Mouse (Mus musculus) retina, postnatal 7 days (tissue): Measurements from ENCODE around the gene Kif11.

ENCODE experiments used
- DNase-seq: peaks from one replicate; pipeline ENCODE4 v3.0.0-alpha.2; 2012; ENCODE audit warnings: low read depth, low spot score

The Kif11 gene

DNA sequence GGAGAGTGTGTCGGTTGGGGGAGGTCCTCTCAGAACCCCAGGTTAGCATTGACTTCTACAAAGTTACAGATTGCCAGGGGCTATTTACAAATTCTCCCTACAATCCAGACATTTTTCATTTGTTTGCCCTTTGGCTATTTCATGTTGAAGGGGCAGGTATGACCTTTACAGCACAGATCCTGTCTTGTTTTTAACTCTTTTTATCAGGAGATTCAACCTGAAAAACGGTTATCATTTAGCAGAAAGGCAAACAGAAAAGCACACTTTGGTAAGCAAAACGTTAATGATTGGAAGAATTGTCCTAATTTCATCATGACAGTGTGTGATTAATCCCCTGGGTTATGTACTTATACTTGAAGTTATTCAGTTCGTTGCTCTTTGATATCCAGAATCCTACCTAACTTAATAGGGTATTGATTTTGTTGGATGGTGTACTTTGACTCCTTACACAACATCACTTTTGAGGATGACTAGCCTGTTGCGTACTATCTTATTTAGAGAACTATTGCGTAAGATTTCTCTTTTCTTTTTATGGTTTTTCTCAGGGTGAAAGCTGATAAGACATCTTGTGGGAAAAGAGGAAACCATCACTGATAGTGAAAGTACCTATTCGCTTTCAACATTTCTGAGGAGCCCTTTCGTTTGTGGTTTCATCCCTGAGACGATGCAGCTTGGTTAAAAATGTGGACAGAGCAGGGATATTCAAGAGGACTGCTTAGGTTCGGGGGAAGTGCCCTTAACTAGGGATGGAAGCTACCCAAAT lies 66.5 kb downstream of the Kif11 start:
- DNase-seq: no peak

DNA sequence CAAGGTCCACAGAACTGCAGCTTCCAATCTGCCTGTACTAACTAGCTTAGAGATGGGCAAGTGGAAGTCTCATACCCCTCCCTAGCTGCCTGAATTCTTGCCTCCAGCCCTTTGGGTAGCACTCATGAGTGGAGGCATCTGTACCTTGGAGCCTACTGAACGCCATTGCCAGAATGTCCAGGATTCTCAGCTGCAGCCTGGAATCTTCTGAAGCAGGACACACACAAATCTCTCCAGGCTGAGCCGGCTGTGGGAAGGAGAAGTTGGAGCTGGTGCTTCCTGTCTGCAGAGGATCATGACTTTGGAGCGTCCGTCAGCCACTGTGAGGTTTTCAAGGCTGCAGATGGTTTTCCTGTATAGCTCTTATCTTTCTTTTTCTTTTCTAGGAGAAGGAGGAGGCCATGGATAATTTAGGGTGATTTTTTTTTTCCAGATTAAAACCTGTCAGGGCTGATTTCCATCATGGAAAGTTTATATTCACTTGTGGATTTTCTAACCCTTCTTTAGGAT lies 67.5 kb downstream of the Kif11 start:
- DNase-seq: no peak

DNA sequence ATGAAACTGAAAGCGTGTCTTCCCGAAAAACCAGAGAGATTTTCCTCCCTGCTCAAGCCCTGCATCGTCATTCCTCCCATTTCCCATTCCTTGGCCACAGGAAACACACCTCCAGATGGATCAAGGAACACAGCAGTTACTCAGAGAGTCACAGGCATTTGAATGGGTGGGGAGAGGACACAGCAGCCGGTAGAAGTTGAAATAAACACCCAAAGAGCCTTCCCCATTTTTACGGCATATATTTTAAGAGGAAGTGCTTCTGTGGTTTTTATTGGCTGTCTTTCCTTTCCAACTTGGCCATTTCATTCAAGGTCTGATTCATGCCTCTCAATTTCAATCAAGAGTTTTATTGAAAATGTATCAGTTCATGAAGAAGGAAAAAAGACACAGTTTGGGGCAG lies 72.0 kb downstream of the Kif11 start:
- DNase-seq: no peak

DNA sequence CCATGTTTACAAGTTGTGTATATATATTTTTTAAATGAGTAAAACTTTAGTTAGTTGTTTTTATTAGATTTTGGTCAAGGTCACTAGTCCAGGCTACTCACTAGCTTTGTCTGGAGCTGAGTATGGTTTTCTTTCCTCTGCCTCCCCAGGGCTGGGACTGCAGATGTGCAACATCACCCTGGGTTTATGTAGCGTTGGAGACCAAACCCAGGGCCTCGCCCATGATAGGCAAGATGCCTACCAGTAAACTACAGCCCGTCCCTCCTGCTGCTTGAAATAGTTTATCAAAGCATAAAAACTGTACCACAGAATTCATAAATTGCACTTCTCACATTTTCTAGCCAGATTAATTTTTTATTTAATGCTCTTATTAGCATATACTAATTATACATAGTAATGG lies 73.0 kb downstream of the Kif11 start:
- DNase-seq: no peak

DNA sequence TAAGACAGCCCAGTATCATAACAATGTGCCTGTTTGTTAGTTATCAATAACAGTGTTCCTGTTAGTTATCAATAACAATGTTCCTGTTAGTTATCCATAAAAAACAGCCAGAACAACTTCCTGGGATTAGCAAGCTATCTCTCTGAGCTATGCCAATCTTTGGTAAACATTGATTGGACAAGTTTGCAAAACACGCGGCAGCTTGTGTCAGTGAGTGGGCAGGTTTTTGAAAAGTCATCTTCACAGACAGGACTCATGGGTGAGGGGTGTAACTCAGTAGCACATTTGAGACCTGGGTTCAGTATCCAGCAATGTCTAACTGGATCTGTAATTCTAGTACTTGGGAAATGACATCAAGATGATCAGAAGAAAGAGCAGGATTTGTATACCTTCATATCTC lies 79.3 kb downstream of the Kif11 start:
- DNase-seq: no peak

DNA sequence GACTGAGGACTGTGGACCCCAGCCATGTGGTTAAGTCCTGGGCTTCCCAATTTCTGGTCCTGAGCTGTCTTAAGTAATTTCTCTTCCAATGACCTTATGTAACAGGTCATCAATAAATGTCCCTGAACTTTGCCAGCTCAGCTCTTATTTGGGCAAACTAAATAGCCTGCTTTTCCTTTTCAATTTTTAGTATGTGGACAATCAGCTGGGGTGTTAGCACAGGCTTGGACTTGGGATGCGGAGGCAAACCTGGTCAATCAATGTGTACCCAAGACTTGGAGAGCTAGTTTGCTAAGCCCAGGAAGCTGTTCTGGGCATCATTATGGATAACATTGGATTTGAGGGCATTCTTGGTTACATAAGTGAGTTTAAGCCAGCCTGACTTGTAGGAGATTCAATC lies 79.8 kb downstream of the Kif11 start:
- DNase-seq: no peak

DNA sequence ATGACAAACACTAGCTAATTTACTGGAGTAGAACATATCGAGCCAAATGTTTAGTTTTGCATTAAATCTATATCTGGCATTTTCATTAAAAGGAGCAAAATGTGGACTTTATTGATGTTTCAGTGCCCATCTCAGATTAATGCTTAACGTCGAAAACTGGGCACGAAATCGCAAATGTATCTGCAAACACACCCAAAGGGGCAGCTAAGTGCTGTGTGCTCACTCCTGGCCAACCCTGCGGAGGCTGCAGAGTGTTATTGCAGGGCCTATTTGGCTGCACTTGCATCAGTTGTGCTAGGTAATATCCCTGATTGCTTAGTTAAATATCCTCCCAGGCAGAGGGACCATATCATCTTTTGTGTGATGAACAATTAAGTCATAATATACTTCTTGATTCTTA lies 81.8 kb downstream of the Kif11 start:
- DNase-seq: no peak

DNA sequence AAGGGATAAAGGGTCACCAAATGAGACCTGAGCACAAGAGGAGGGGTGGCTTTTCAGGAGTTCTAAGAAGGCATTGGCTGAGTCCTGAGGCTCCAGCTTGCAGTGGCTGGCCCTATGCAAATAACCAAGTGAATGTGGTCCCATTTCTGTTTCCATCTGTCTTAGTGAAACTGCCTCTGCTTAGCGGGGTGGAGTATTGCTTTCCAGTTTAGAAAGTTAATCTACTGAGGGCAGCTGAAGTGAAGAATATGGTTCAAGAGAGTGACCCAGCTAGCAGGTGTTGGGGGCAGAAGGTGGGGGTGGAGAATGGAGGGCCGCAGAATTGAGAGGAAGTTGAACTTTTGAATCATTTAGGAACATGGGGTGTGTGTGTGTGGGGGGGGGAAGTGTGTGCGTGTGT lies 90.2 kb downstream of the Kif11 start:
- DNase-seq: no peak

DNA sequence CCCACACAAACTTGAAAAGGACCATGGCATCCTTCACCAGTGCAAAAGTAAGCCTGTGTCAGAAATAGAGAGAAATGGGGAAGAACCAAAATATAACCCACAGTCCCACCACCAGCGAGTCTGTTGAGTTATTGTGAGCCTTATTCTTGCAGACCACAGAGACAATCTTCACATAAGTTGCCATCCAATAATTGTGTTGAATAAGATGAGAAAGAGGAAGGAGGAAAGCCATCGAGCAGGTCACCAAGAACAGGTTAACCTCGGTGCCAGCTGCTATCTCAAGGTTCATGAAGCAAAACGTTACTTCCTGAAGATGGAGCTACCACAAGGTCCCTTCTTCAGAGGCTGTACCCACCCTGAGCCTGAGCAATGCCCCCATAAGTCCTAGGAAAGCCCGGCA lies 90.8 kb downstream of the Kif11 start:
- DNase-seq: no peak

DNA sequence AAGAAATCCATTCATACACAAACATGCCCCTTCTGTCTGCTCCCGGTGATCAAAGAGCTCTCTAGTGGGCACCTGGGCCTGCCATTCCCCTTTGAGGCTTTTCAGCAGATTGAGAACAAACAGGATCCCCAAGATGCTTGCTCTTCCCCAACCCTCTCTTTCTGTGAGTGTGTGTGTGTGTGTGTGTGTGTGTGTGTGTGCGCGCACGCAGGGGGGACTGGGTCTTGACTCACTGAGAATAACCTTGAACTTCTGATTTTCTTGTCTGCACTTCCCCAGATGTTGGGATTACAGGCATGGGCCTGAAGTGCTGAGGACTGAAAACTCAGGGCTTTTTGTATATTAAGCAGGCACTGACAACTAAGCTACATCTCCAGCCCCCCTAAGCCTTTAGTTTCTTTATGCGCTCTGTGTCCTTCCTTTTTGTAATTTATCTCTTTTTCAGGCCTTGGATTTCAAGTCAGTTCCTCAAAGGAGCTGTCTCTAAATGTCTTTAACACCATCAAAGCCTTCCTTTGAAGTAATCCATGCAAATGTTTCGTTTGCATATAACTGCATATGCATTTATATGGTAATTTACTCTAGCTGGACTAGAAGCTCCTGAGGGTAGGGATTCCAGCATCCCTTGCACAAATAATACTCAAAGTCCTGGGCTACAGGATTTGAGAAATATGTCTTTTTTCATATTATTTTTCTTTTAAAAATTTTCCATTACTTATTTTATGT lies 92.8 kb downstream of the Kif11 start:
- DNase-seq: no peak
